Mouse (Mus musculus) frontal cortex, postnatal 10 days (tissue): ENCODE measurements around the gene Tor3a.

Source experiments
- DNase-seq, 2 experiments: peaks; one replicate each; pipeline ENCODE4 v3.0.0; 2022; ENCODE audit warnings: low spot score in 2 of 2, mixed read lengths in 1 of 2

Tor3a gene

GRCm38 (mm10) chr1:156674195-156675000, at the start of gene Tor3a:
Tor3a (minus strand) TSS chr1:156674356.
- DNase-seq: peak in 1 of 2 experiments; percentile 52

GRCm38 (mm10) chr1:156722089-156722488, 47.9 kb upstream of the Tor3a start:
- no peak for DNase-seq

GRCm38 (mm10) chr1:156720046-156720445, 45.9 kb upstream of the Tor3a start:
- no peak for DNase-seq

GRCm38 (mm10) chr1:156718950-156719805, 45.0 kb upstream of the Tor3a start, which contains the start of gene Fam20b:
Fam20b (minus strand) TSS chr1:156719086.
- DNase-seq: peak; percentile 93 to 97

GRCm38 (mm10) chr1:156718286-156718949, 44.3 kb upstream of the Tor3a start:
- peak in 1 of 2 experiments; percentile 30 for DNase-seq

- no peak for DNase-seq
Observed at GRCm38 (mm10) chr1:156717751-156718285, 43.7 kb upstream of the Tor3a start.

GRCm38 (mm10) chr1:156716681-156717080, 42.5 kb upstream of the Tor3a start:
- DNase-seq: no peak

- no peak for DNase-seq
Observed at GRCm38 (mm10) chr1:156710472-156711098, 36.4 kb upstream of the Tor3a start.

- DNase-seq: no peak
Observed at GRCm38 (mm10) chr1:156708672-156709071, 34.5 kb upstream of the Tor3a start.

- DNase-seq: no peak
Observed at GRCm38 (mm10) chr1:156705696-156706285, 31.6 kb upstream of the Tor3a start.

- DNase-seq: no peak
Observed at GRCm38 (mm10) chr1:156703444-156703843, 29.3 kb upstream of the Tor3a start.

- no peak for DNase-seq
Observed at GRCm38 (mm10) chr1:156702151-156702550, 28.0 kb upstream of the Tor3a start.

- DNase-seq: no peak
Observed at GRCm38 (mm10) chr1:156686025-156686661, 12.0 kb upstream of the Tor3a start.

GRCm38 (mm10) chr1:156679599-156679998, 5.4 kb upstream of the Tor3a start:
- no peak for DNase-seq

GRCm38 (mm10) chr1:156677230-156677629, 3.1 kb upstream of the Tor3a start:
- no peak for DNase-seq

- no peak for DNase-seq
Observed at GRCm38 (mm10) chr1:156676596-156676995, 2.4 kb upstream of the Tor3a start.

- no peak for DNase-seq
Observed at GRCm38 (mm10) chr1:156676171-156676570, 2.0 kb upstream of the Tor3a start.

GRCm38 (mm10) chr1:156673476-156674194, 521 bp downstream of the Tor3a start:
- DNase-seq: no peak

- no peak for DNase-seq
Observed at GRCm38 (mm10) chr1:156672720-156673475, 1.3 kb downstream of the Tor3a start.
